Mouse (Mus musculus) kidney, adult 2 months (tissue): ENCODE measurements around the gene Pik3ap1. TPM values are rescaled to one million over a fixed set of nuclear protein-coding genes. Genes with fewer than 3 reads are reported as not detected.
"Not testable (repeated sequence)": the region's sequence is repeated elsewhere in the genome, so short reads cannot be mapped to it uniquely, and the experiment has no call there.

Experiments
- DNase-seq: peaks from one replicate; pipeline ENCODE4 v3.0.0; 2021
- H3K27ac ChIP-seq: fragments of 200-500 bp; 2 replicates; pipeline ENCODE4 v1.5.1; 2012; ENCODE audit warnings: low read depth, low read length, control low read depth, inconsistent platforms; ENCODE audit not compliant: insufficient read depth
- H3K27me3 ChIP-seq: fragments of 200-500 bp; replicated peaks from 2 replicates; pipeline ENCODE4 v1.6.1; 2012; ENCODE audit warnings: mild to moderate bottlenecking, moderate library complexity, low read length, inconsistent platforms; ENCODE audit not compliant: control insufficient read depth, insufficient read depth
- H3K36me3 ChIP-seq: fragments of 200-500 bp; 2 replicates; pipeline ENCODE4 v1.6.1; 2012; ENCODE audit warnings: mild to moderate bottlenecking, moderate library complexity, low read length, inconsistent platforms; ENCODE audit not compliant: control insufficient read depth, insufficient read depth
- H3K4me1 ChIP-seq: fragments of 200-500 bp; 2 replicates; pipeline ENCODE4 v1.6.1; 2011; ENCODE audit warnings: low read length; ENCODE audit not compliant: control insufficient read depth, insufficient read depth
- H3K4me3 ChIP-seq: fragments of 200-500 bp; 2 replicates; pipeline ENCODE4 v1.5.1; 2011; ENCODE audit warnings: mild to moderate bottlenecking, low read depth, low read length, control low read depth; ENCODE audit not compliant: insufficient read depth
- CTCF ChIP-seq: fragments of 200-500 bp; conservative IDR thresholded peaks from 2 replicates; pipeline ENCODE4 v1.5.1; 2011; ENCODE audit warnings: low read depth, mild to moderate bottlenecking, control low read depth, low read length, moderate library complexity, mixed read lengths; ENCODE audit not compliant: insufficient read depth, insufficient read length
- POLR2A ChIP-seq: fragments of 200-500 bp; IDR thresholded peaks from one replicate; pipeline ENCODE4 v1.6.1; 2011; ENCODE audit warnings: low read depth, low read length, control low read depth
- WGBS: fragments of 180-500 bp; shearing (Covaris S2); methylation state at CpG from one replicate; pipeline ENCODE4 v1.1.7; 2018; 5-methylcytosine and 5-hydroxymethylcytosine counted together
- polyA plus RNA-seq: library from polyadenylated mRNA; depleted of rRNA; stranded (reverse); fragments of >200 nt; gene quantifications from 2 replicates; pipeline ENCODE4 v1.2.3, GENCODE M21; 2012

Gene Pik3ap1
- polyA plus RNA-seq, 1 experiment: 2.9 TPM

DNA sequence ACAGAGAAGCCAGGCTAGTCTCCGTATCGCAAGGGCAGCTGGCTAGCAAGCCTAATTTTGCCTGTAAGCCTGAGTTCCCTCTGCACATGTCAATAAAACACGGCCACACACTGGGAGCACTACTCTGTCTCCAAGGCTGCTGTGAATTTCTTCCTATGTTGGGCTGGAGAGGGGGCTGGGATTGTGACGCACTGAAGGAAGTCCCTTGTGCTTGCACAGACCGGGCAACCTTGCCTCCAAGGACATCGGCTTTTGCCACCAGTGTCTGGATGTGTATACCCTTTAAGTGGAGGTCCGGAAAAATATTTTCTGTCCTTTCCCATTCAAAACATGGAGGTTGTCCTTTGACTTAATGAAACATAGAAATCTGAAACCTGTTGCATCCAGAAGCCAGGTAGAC, 70.2 kb downstream of the Pik3ap1 start:
- TF ChIP-seq POLR2A (no peak), CTCF (no peak)
- 83% methylated on average over 7 of the region's 7 CpGs for WGBS
- Histone ChIP-seq H3K27me3 (no peaks in the 10 kb centered on the region), H3K36me3 (no peaks in the 10 kb centered on the region), H3K27ac (no peak overlapping the region), H3K4me3 (no peak overlapping the region), H3K4me1 (no peaks in the 10 kb centered on the region)
- no peak for DNase-seq

GRCm38 (mm10) chr19:41313663-41314062, 71.2 kb downstream of the Pik3ap1 start:
- Histone ChIP-seq H3K4me1 (no peaks in the 10 kb centered on the region), H3K27me3 (no peaks in the 10 kb centered on the region), H3K4me3 (no peak overlapping the region), H3K27ac (no peak overlapping the region), H3K36me3 (no peaks in the 10 kb centered on the region)
- TF ChIP-seq CTCF (peak; percentile 41), POLR2A (no peak)
- WGBS: 28% methylated on average over 6 of the region's 6 CpGs
- DNase-seq: peak; percentile 19

DNA sequence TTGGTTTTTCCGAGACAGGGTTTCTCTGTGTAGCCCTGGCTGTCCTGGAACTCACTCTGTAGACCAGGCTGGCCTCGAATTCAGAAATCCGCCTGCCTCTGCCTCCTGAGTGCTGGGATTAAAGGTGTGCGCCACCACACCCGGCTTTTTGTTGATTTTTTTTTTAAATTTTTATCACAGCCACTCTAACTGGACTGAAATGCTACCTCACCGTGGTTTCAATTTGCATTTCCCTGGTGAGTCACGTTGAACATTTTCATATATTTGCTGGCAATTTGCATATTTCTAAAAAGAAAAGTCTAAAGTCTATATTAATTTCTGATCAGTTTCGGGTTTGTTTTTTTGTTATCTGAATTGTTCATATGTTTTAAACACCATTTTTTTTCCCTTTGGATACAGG, 72.3 kb downstream of the Pik3ap1 start:
- not testable (repeated sequence) for DNase-seq, H3K36me3 ChIP-seq, H3K27ac ChIP-seq, H3K27me3 ChIP-seq, H3K4me3 ChIP-seq, H3K4me1 ChIP-seq
- WGBS: 90% methylated on average over 8 of the region's 8 CpGs

GRCm38 (mm10) chr19:41312027-41312426, 72.9 kb downstream of the Pik3ap1 start:
- WGBS: 86% methylated on average over 4 of the region's 4 CpGs
- TF ChIP-seq POLR2A (no peak), CTCF (no peak)
- Histone ChIP-seq H3K27ac (no peak overlapping the region), H3K36me3 (no peaks in the 10 kb centered on the region), H3K4me1 (no peaks in the 10 kb centered on the region), H3K27me3 (no peaks in the 10 kb centered on the region), H3K4me3 (no peak overlapping the region)
- no peak for DNase-seq

DNA sequence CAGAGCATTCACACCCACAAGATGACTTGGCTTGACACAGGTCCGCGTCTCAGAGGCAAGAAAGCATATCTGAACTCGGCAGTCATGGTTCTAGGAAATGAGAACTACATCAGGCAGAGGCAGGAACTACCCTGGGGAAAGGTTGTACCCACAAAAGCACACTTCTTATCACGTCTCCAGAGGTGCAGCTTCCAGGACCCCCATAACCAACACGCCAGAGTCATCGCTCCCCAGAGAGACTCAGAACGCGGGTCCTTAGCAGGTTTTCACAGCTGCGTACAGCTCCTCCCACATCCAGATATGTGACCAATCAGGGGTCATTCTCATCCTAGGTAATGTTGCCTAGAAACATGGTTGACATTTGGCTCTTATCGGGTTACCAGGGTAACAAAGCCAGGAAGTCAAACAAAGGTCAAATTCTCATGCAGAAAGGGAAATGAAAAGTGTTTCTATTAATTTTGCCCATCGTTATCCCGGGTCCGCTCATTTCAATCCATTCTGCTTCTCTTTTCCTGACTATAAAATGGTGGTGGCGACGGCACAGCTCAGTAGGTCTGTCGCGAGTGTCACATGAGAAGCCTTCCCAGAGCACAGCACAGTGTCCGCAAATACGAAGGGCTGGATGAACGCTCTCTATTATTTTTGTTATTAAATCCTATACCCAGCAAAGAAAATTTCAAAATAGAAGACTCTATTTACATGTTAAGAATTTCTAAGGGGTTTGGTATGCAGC, 73.8 kb downstream of the Pik3ap1 start:
- peak; percentile 14 for DNase-seq

GRCm38 (mm10) chr19:41303933-41304332, 81.0 kb downstream of the Pik3ap1 start:
- WGBS: 67% methylated on average over 3 of the region's 3 CpGs
- H3K4me1 ChIP-seq: no peaks in the 10 kb centered on the region
- no peaks in the 10 kb centered on the region for H3K27me3 ChIP-seq
- H3K27ac ChIP-seq: no peak overlapping the region
- no peak for DNase-seq
- no peaks in the 10 kb centered on the region for H3K36me3 ChIP-seq
- TF ChIP-seq POLR2A (no peak), CTCF (no peak)
- H3K4me3 ChIP-seq: no peak overlapping the region

More for the DNA sequence above, 73.8 kb downstream of the Pik3ap1 start:
- Histone ChIP-seq H3K27ac (no peak overlapping the region), H3K36me3 (no peaks in the 10 kb centered on the region), H3K4me1 (no peaks in the 10 kb centered on the region), H3K4me3 (peak overlapping the region; percentile 16; the same call in 1 of the 2 replicates), H3K27me3 (no peaks in the 10 kb centered on the region)
- TF ChIP-seq CTCF (no peak), POLR2A (no peak)
- WGBS: 19% methylated on average over 20 of the region's 20 CpGs

DNA sequence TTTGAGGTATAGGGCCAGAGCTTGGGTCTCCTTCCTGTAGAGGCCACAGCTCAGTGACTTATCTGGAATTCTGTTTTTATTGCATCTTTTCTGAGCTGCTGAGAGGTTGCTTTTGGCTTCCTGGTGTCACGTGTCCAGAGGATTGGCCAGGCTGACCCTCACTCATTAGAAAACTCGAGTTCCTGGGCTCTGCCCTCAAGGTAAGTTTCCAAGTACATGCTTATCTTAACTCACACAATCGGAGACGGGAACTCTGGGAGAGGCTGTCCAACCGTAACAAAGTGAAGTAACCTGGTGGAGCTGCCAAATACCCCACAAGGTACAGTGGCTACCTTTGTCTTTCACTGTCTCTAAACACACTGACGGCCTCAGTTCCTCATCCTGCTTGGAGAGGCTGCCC, 81.5 kb downstream of the Pik3ap1 start:
- TF ChIP-seq CTCF: no peak
- no peak for TF ChIP-seq POLR2A
- no peaks in the 10 kb centered on the region for H3K4me1 ChIP-seq
- 47% methylated on average over 6 of the region's 6 CpGs for WGBS
- no peaks in the 10 kb centered on the region for H3K27me3 ChIP-seq
- no peak overlapping the region for H3K4me3 ChIP-seq
- DNase-seq: no peak
- H3K27ac ChIP-seq: no peak overlapping the region
- no peaks in the 10 kb centered on the region for H3K36me3 ChIP-seq

DNA sequence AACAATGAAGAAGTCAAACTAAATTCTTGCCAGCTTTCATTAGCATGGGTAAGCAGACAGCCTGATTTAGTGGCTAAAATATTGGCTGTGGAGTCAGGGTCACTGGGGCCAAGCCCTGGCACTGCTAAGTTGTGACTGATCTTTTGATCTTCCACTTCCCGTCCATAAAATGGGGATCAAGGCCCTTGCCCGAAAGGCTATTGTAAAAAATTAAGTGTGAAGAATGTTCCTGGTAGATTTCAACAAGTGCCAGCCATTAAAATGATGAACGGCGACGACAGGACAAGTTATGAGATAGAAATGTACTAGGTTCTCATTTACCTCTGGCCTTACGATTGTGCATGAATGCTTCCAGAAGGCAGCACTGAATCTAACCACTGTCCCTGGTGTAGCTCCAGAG, 83.0 kb downstream of the Pik3ap1 start:
- DNase-seq: peak; percentile 9
- no peak overlapping the region for H3K4me3 ChIP-seq
- no peaks in the 10 kb centered on the region for H3K4me1 ChIP-seq
- 50% methylated on average over 6 of the region's 6 CpGs for WGBS
- H3K36me3 ChIP-seq: no peaks in the 10 kb centered on the region
- TF ChIP-seq CTCF: no peak
- TF ChIP-seq POLR2A: no peak
- no peak overlapping the region for H3K27ac ChIP-seq
- no peaks in the 10 kb centered on the region for H3K27me3 ChIP-seq
